Mouse (Mus musculus) olfactory bulb, adult 2 months (tissue): Measurements from ENCODE around the gene Cdon. TPM values are rescaled to one million over a fixed set of nuclear protein-coding genes. Genes with fewer than 3 reads are reported as not detected.
A peak's percentile ranks its signal among the peaks of the same experiment; 100 is the strongest.

ENCODE experiments used
- H3K27ac ChIP-seq: fragments of 200-500 bp; 2 replicates; pipeline ENCODE4 v1.5.1; 2012; ENCODE audit warnings: low read depth, low read length; ENCODE audit not compliant: insufficient read depth
- H3K4me1 ChIP-seq: fragments of 200-500 bp; 2 replicates; pipeline ENCODE4 v1.6.1; 2012; ENCODE audit warnings: low read length; ENCODE audit not compliant: control insufficient read depth, insufficient read depth
- H3K4me3 ChIP-seq: fragments of 200-500 bp; 2 replicates; pipeline ENCODE4 v1.5.1; 2012; ENCODE audit warnings: mild to moderate bottlenecking, low read depth, low read length, moderate library complexity; ENCODE audit not compliant: insufficient read depth
- CTCF ChIP-seq: fragments of 200-500 bp; IDR thresholded peaks from 2 replicates; pipeline ENCODE4 v1.5.1; 2012; ENCODE audit warnings: low read depth, mild to moderate bottlenecking, low read length, moderate library complexity; ENCODE audit not compliant: insufficient read depth
- POLR2A ChIP-seq: fragments of 200-500 bp; IDR thresholded peaks from 2 replicates; pipeline ENCODE4 v1.6.1; 2012; ENCODE audit warnings: mild to moderate bottlenecking, low read depth, low read length, moderate library complexity; ENCODE audit not compliant: insufficient read depth
- WGBS: fragments of 180-500 bp; shearing (Covaris S2); methylation state at CpG from one replicate; pipeline ENCODE4 v1.1.7; 2018; 5-methylcytosine and 5-hydroxymethylcytosine counted together
- polyA plus RNA-seq: library from polyadenylated mRNA; stranded (reverse); fragments of >200 nt; gene quantifications from 2 replicates; pipeline ENCODE4 v1.2.4, GENCODE M21; 2012; ENCODE audit warnings: low replicate concordance; ENCODE audit not compliant: missing spikeins, insufficient read depth, insufficient read length

Cdon gene
- polyA plus RNA-seq, 1 experiment, result not detected

DNA sequence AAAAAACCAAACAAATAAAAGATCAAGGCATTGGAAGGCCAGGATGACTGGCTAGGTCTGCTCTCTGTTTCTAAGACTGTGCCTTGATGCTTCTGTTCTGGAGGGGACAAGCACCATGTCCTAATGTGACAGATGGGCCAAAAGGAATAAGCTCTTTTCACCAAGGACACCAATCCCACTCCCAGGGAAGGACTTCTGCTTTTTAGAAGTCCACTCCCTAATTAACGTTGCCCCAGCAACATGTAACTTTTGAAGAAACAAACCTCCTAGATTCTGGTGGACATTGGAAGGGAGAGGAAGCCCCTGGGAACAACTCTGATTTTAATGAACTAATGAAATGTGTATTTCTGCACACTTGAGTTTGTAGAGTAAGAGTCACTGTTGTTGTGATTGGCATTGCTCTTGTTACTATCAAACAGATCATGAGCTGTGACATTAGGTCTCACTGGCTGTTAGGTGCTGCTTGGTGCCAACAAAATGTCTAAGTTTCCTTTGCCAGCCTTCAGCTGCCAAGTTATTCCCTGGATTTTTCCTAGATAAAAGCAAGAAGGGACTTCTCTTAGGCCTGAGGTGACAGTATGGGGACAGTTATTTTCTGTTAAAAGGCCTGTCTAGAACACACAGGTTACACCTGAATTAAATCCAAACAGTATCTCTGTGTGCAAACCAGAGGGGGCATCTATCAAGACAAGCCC is 102.0 kb downstream of the Cdon start:
- Histone ChIP-seq H3K4me3 (no peak overlapping the region), H3K27ac (no peak overlapping the region), H3K4me1 (peaks cover 8% of the 10 kb centered on the region)
- 82% methylated on average over 1 of the region's 1 CpGs for WGBS
- TF ChIP-seq CTCF (no peak), POLR2A (no peak)

- WGBS, result 11% methylated on average over 5 of the region's 5 CpGs
- no peak overlapping the region for H3K4me3 ChIP-seq
- peaks cover 8% of the 10 kb centered on the region for H3K4me1 ChIP-seq
- TF ChIP-seq POLR2A (no peak), CTCF (no peak)
- peak overlapping the region; percentile 75 for H3K27ac ChIP-seq
Observed at GRCm38 (mm10) chr9:35523541-35523940, 102.6 kb downstream of the Cdon start.

- H3K4me3 ChIP-seq, result peak overlapping the region; percentile 19
- peaks cover 8% of the 10 kb centered on the region for H3K4me1 ChIP-seq
- H3K27ac ChIP-seq, result peak overlapping the region; percentile 75
- no peak for TF ChIP-seq POLR2A
- TF ChIP-seq CTCF, result peak; percentile 31; the same call in 1 of the 2 replicates
- WGBS, result 6% methylated on average over 7 of the region's 7 CpGs
Observed at GRCm38 (mm10) chr9:35523941-35524411, 103.0 kb downstream of the Cdon start.

DNA sequence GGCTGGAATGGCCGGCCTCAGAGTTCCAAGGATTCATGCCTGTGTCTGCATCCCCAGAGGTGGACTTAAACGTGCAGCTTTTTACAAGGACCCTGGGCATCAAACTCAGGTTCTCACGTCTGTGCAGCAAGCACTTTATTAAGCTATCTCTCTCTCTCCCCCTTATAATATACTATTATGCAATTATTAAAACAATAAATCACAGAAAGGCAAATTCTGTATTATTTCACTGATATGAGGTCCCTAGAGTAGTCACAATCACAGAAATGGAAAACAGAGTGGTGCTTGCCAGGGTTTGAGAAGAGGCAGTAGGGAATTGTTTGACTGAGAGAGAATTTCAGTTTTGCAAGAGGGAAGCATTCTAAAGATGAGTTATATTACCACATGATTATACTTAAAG is 108.2 kb downstream of the Cdon start:
- 76% methylated on average over 3 of the region's 3 CpGs for WGBS
- Histone ChIP-seq H3K27ac (no peak overlapping the region), H3K4me1 (no peaks in the 10 kb centered on the region), H3K4me3 (no peak overlapping the region)
- TF ChIP-seq CTCF (no peak), POLR2A (no peak)

DNA sequence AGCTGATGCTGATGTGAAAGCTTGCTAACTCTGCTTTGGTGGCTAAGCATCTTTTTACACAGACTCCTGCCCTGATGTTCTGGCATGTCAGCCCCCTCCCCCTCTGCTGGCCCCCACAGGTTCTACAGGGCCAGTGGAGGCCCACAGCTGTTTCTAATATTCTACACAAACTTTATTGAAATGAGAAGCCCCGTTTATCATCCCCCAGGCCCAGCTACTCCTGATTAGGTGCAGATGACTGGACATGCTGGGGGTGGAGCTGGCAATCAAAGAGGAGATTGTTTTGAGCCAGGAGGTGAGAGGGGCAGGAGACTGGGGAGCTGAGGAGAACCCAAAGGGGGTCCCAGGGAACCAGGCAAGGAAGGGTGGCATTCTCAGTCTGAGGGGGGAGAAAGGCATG is 108.9 kb downstream of the Cdon start:
- Histone ChIP-seq H3K4me1 (no peaks in the 10 kb centered on the region), H3K27ac (no peak overlapping the region), H3K4me3 (no peak overlapping the region)
- TF ChIP-seq CTCF, result no peak
- no peak for TF ChIP-seq POLR2A
- WGBS, result 13% methylated on average over 1 of the region's 1 CpGs

GRCm38 (mm10) chr9:35533266-35533665 is 112.3 kb downstream of the Cdon start:
- TF ChIP-seq CTCF, result no peak
- no peak for TF ChIP-seq POLR2A
- Histone ChIP-seq H3K4me3 (no peak overlapping the region), H3K27ac (no peak overlapping the region), H3K4me1 (no peaks in the 10 kb centered on the region)
- 71% methylated on average over 9 of the region's 9 CpGs for WGBS

DNA sequence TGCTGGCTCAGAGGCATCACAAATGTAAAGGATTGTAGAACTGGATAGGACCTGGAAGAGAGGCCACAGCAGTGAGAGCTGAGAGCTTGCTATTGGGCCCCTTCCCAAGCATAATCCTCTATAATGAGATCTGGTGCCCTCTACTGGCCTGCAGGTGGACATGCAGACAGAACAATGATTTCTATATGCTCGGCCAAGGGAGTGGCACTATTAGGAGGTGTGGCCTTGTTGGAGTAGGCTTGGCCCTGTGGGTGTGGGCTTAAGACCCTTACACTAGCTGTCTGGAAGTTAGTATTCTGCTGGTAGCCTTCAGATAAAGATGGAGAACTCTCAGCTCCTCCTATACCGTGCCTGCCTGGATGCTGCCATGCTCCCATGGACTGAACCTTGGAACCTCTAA is 114.2 kb downstream of the Cdon start:
- no peak overlapping the region for H3K4me3 ChIP-seq
- no peaks in the 10 kb centered on the region for H3K4me1 ChIP-seq
- 16% methylated on average over 2 of the region's 2 CpGs for WGBS
- no peak overlapping the region for H3K27ac ChIP-seq
- TF ChIP-seq CTCF (0 out of 2 replicates have a peak, but pooled peaks have one; percentile 10), POLR2A (no peak)

- TF ChIP-seq POLR2A (no peak), CTCF (no peak)
- WGBS, result 85% methylated on average over 4 of the region's 4 CpGs
Observed at GRCm38 (mm10) chr9:35535876-35536275, 114.9 kb downstream of the Cdon start.

GRCm38 (mm10) chr9:35539001-35539750 is 118.2 kb downstream of the Cdon start:
- TF ChIP-seq POLR2A (no peak), CTCF (no peak)

More at GRCm38 (mm10) chr9:35535876-35536275, 114.9 kb downstream of the Cdon start:
- H3K4me3 ChIP-seq, result no peak overlapping the region
- no peaks in the 10 kb centered on the region for H3K4me1 ChIP-seq
- H3K27ac ChIP-seq, result no peak overlapping the region

More at GRCm38 (mm10) chr9:35539001-35539750, 118.2 kb downstream of the Cdon start:
- 78% methylated on average over 13 of the region's 13 CpGs for WGBS
- H3K27ac ChIP-seq, result no peak overlapping the region
- no peaks in the 10 kb centered on the region for H3K4me1 ChIP-seq
- H3K4me3 ChIP-seq, result no peak overlapping the region
